Mouse (Mus musculus) embryonic facial prominence, embryonic 14.5 days (tissue): ENCODE data around the gene Adra1b. TPM values are rescaled to one million over a fixed set of nuclear protein-coding genes. Genes with fewer than 3 reads are reported as not detected.

ENCODE experiments used
- ATAC-seq: fragments of 200-750 bp; cut with Nextera tagmentation; 2 replicates; pipeline ENCODE4 v1.8.0; 2017; ENCODE audit warnings: low read depth, moderate number of reproducible peaks, moderate TSS enrichment
- DNase-seq: peaks from one replicate; pipeline ENCODE4 v3.0.0-alpha.2; 2015; ENCODE audit warnings: low spot score
- H3K27ac ChIP-seq: fragments of 300-500 bp; sonication (generic); replicated peaks from 2 replicates; pipeline ENCODE4 v1.5.1; 2014; ENCODE audit warnings: low read depth, mild to moderate bottlenecking, low read length, moderate library complexity
- H3K27me3 ChIP-seq: fragments of 300-500 bp; sonication (generic); replicated peaks from 2 replicates; pipeline ENCODE4 v1.6.1; 2014; ENCODE audit warnings: low read length; ENCODE audit not compliant: control insufficient read depth, insufficient read depth
- H3K36me3 ChIP-seq: fragments of 300-500 bp; sonication (generic); 2 replicates; pipeline ENCODE4 v1.6.1; 2014; ENCODE audit warnings: low read length, mixed read lengths; ENCODE audit not compliant: control insufficient read depth, insufficient read depth
- H3K4me1 ChIP-seq: fragments of 300-500 bp; sonication (generic); 2 replicates; pipeline ENCODE4 v1.6.1; 2014; ENCODE audit warnings: antibody characterized with exemption, low read length; ENCODE audit not compliant: control insufficient read depth, insufficient read depth
- H3K4me2 ChIP-seq: fragments of 300-500 bp; sonication (generic); 2 replicates; pipeline ENCODE4 v1.6.1; 2014; ENCODE audit warnings: low read depth, mild to moderate bottlenecking, low read length, moderate library complexity, mixed read lengths
- H3K4me3 ChIP-seq: fragments of 300-500 bp; sonication (generic); 2 replicates; pipeline ENCODE4 v1.5.1; 2014; ENCODE audit warnings: low read depth, mild to moderate bottlenecking, low read length
- H3K9ac ChIP-seq: fragments of 300-500 bp; sonication (generic); 2 replicates; pipeline ENCODE4 v1.6.1; 2014; ENCODE audit warnings: low read depth, mild to moderate bottlenecking, low read length, moderate library complexity, mixed read lengths
- H3K9me3 ChIP-seq: fragments of 300-500 bp; sonication (generic); 2 replicates; pipeline ENCODE4 v1.6.1; 2016; ENCODE audit warnings: low read length; ENCODE audit not compliant: control insufficient read depth
- WGBS: fragments of 180-500 bp; shearing (Covaris S2); extraction: QIAGEN DNeasy Blood & Tissue Kit; methylation state at CpG from one replicate; pipeline ENCODE4 v1.1.7; 2014; 5-methylcytosine and 5-hydroxymethylcytosine counted together
- polyA plus RNA-seq: library from polyadenylated mRNA; unstranded; fragments of >200 nt; fragmentation: Nextera tagmentation; extraction: Ambion mirVana; gene quantifications from 2 replicates; pipeline ENCODE4 v1.2.1, GENCODE M21; 2014

Gene Adra1b
- polyA plus RNA-seq, 1 experiment from 2014 or later = 0.67 TPM

DNA sequence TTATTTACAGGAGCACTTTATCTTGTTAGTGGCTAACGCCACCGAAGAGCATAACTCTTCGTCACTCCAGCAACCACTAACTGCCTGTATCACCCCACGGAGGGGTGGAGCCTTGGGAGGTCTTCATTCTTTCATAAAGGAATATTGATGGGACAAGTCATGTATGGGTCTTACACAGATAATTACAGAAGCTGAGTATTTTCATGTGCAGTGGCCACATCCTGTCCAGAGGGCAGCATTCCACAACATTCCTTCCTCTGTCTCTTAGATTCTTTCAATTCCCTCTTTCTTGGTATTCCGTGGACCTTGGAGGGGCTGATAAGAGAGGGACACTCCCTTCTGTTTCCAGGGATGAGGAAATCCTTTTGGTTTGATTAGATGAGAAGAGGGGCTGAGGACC, 28.7 kb upstream of the Adra1b start:
- Histone ChIP-seq H3K4me2 (no peak overlapping the region), H3K27ac (no peak overlapping the region), H3K4me3 (no peak overlapping the region), H3K9ac (no peak overlapping the region), H3K9me3 (no peaks in the 10 kb centered on the region), H3K4me1 (no peaks in the 10 kb centered on the region), H3K36me3 (no peaks in the 10 kb centered on the region), H3K27me3 (no peaks in the 10 kb centered on the region)
- no peak for ATAC-seq
- 74% methylated on average over 5 of the region's 5 CpGs for WGBS
- no peak for DNase-seq

DNA sequence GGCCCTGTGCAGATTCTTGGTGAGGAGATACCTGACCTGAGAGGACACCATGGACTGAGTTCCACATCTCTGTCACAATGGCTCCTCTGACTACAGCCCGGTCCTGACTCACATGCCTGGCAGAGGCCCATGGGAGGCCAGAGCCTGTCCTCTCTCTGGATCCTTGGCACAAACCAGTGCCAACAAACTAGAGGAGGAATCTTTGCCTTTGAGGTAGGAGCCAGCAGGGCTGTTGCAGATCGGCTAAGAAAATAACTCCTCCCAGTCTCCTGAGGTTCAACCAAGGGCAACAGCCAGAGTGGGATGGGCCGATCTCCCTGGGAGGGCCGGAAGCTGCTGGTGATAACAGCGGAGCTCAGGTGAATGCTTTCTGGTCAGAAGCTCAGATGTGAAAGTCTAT, 28.2 kb upstream of the Adra1b start:
- Histone ChIP-seq H3K4me3 (no peak overlapping the region), H3K9ac (no peak overlapping the region), H3K4me1 (no peaks in the 10 kb centered on the region), H3K4me2 (no peak overlapping the region), H3K27ac (no peak overlapping the region), H3K9me3 (no peaks in the 10 kb centered on the region), H3K27me3 (no peaks in the 10 kb centered on the region), H3K36me3 (no peaks in the 10 kb centered on the region)
- no peak for DNase-seq
- no peak for ATAC-seq
- WGBS = 56% methylated on average over 5 of the region's 5 CpGs

DNA sequence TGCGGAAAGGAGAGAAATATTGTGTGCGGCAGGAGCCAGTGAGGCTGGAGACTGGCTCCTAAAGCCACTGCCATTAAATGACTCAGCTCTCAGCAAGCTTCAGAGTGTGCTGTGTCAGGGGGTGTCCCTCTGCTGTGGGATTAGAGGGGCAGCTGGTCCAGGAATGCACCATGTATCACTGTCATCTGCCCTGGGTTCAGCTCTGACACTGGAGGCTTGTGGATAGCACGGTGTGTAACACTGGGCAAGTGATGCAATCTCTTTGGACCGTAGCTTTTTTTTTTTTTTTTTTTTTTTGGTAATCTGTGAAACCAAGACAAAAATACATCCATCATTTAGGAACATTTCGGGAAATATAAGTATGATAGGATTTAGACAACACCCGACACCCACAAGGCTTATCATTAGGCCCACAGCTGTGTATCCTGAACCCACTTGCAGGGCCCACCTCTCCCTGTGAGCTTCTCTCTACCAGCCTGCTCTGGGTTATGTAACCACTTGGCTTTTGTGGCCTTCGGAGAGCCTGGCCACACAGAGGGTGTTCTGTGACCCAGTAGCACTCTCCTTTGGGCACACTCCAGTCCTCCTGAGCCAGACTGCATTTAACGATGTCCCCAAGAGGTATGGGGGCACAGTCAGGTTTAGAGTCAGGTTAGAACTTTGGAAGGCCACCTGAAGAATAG, 26.3 kb upstream of the Adra1b start:
- H3K9ac ChIP-seq = no peak overlapping the region
- no peak overlapping the region for H3K4me3 ChIP-seq
- H3K27ac ChIP-seq = no peak overlapping the region
- H3K27me3 ChIP-seq = no peaks in the 10 kb centered on the region
- H3K9me3 ChIP-seq = no peaks in the 10 kb centered on the region
- H3K4me1 ChIP-seq = no peaks in the 10 kb centered on the region
- peak; percentile 17 for DNase-seq
- H3K36me3 ChIP-seq = no peaks in the 10 kb centered on the region
- 80% methylated on average over 8 of the region's 8 CpGs for WGBS
- peak; percentile 70; the same call in 1 of the 2 replicates for ATAC-seq
- no peak overlapping the region for H3K4me2 ChIP-seq

DNA sequence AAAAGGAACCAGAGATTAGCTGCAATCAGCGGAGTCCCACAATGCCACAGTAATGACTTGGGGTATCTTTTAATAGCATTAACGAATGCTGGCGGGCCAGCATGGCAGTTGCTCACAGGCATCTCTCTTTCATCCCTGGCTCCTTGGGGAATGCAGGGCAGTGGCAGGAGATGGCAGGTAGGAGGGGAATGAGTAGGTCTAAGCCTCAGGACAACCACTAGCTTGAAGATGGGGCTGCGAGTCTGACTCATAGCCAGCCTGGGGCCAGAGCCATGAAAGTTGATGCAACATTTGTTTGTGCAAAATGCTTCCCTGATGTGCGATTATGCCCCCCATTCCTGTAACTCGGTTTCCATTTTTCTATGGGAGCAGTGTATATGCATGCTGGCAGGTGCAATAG, 25.2 kb upstream of the Adra1b start:
- ATAC-seq = no peak

DNA sequence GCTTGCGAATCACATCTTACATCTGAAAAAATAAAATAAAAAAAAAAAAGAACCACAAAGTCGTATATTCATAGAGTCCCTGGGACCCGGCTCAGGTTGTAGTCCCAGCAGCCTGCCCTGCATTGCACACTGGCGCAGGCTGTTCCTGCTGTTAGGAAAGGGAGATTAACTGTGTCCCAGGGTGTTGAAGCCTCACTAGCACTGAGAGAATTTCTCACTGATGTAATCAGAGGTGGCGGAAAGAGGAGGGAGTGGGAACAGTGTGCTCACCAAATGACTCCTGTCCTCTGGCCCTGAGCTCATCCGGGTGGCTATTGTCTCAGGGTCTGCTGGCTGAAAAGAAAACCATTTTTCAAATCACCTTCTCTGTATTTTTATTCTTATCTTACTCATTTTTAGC, 24.6 kb upstream of the Adra1b start:
- no peaks in the 10 kb centered on the region for H3K4me1 ChIP-seq
- 44% methylated on average over 6 of the region's 6 CpGs for WGBS
- no peak overlapping the region for H3K9ac ChIP-seq
- no peaks in the 10 kb centered on the region for H3K27me3 ChIP-seq
- no peak overlapping the region for H3K4me3 ChIP-seq
- no peak for DNase-seq
- H3K36me3 ChIP-seq = no peaks in the 10 kb centered on the region
- no peak overlapping the region for H3K27ac ChIP-seq
- ATAC-seq = no peak
- no peaks in the 10 kb centered on the region for H3K9me3 ChIP-seq
- H3K4me2 ChIP-seq = no peak overlapping the region

More for the DNA sequence above, 25.2 kb upstream of the Adra1b start:
- no peak overlapping the region for H3K27ac ChIP-seq
- no peak overlapping the region for H3K4me3 ChIP-seq
- H3K4me2 ChIP-seq = no peak overlapping the region
- H3K9ac ChIP-seq = no peak overlapping the region
- no peaks in the 10 kb centered on the region for H3K27me3 ChIP-seq
- DNase-seq = no peak
- WGBS = 61% methylated on average over 6 of the region's 6 CpGs
- H3K36me3 ChIP-seq = no peaks in the 10 kb centered on the region
- H3K4me1 ChIP-seq = no peaks in the 10 kb centered on the region
- no peaks in the 10 kb centered on the region for H3K9me3 ChIP-seq

DNA sequence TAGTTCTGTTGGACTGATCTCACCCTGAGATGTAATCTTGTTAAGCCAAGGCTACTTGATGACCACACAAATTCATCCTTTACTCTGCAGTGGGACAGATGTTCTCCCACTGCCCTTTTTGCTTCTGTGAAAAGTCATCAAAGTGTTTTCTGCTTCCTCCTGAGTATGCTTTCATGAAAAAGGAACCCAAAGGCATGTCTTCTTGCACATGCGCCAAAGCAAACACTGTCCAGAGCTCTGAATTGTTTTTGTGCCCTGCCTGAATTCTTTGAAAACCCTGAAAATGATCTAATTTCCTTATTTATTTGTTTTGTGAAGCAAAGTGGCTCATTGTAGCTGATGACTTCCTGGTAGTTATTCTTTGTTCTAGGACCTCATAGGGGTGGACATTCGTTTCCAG, 20.7 kb upstream of the Adra1b start:
- Histone ChIP-seq H3K27ac (no peak overlapping the region), H3K9me3 (no peaks in the 10 kb centered on the region), H3K9ac (no peak overlapping the region), H3K4me2 (no peak overlapping the region), H3K4me3 (no peak overlapping the region), H3K4me1 (no peaks in the 10 kb centered on the region), H3K36me3 (no peaks in the 10 kb centered on the region), H3K27me3 (no peaks in the 10 kb centered on the region)
- ATAC-seq (no peak), DNase-seq (peak; percentile 16)
- WGBS = 62% methylated on average over 2 of the region's 2 CpGs

DNA sequence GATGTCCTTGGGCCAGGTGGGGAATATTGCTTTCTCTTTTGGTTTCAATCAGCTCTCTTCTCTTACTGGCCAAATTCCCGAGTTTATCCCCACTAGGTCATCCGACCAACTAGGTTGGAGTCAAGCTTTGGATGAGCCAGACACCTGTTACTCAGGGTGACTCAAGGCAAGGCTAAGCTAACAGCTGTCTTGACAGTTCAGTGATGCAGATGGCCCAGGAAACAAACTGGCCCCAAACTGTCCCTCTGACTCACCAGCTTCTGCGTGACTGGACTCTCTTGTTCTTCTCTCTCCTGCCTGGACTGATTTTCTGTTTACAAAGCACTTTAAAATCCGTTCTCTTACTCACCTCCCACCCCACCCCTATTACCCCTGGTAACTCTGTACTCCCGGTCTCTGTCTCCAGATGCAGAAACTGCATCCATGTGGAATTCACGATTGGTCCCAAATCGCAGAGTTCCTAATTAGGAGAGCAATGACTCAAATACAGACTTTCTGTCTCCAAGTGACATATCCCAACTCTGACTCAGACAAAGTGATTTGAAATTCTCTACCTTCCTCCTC, 18.6 kb upstream of the Adra1b start:
- Histone ChIP-seq H3K27me3 (no peaks in the 10 kb centered on the region), H3K9ac (no peak overlapping the region), H3K4me2 (no peak overlapping the region), H3K27ac (no peak overlapping the region), H3K4me1 (no peaks in the 10 kb centered on the region), H3K9me3 (no peaks in the 10 kb centered on the region), H3K4me3 (no peak overlapping the region), H3K36me3 (no peaks in the 10 kb centered on the region)
- no peak for ATAC-seq
- DNase-seq = no peak
- 65% methylated on average over 7 of the region's 7 CpGs for WGBS

DNA sequence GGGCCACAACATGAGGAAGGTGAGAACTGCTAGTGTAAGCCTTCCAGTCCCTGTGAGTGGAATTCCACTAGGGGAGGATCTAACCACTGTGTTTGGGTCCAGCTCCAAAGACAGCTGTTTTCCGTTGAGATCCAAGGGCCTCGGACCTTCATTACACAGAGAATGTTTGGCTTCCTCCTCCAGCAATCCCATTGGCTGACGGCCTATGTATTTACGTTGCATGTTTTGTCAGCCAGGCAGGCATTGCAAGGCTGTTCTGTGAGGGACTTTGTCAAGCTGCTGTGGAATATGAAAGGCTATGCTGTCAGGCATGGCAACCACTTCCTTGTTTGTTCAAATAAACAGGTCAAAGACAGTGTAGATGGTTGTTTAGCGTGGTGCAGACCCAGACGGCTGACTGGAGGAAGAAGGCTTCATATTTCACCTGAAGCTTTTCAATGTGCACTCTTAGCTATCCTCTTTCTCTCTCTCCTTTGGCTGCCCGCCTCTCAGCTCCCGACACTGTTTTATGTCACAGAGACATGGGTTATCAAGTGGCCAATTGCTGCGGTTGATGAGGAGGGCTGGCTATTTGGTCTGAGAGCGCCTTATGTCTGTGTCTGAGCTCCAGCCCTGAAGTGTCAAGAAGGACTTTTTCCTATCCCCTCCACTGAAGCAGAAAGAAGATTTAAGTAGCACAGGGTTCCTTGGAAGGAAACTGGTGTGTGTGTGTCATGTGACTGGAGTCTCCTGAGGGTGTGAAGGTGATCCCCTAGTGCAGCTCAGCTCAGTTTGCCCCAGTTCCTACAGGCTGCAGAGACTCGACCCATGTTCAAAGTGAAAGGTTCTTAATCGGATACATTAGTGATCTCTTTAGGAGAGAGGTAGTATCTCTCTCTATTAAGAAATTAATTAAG, 13.8 kb upstream of the Adra1b start:
- 0 out of 2 replicates have a peak overlapping the region, but pooled peaks have one; percentile 39 for H3K27ac ChIP-seq
- 0 out of 2 replicates have a peak overlapping the region, but pooled peaks have one; percentile 23 for H3K4me2 ChIP-seq
- DNase-seq (peak; percentile 82), ATAC-seq (peak; percentile 86)
- no peaks in the 10 kb centered on the region for H3K4me1 ChIP-seq
- no peaks in the 10 kb centered on the region for H3K9me3 ChIP-seq
- no peak overlapping the region for H3K9ac ChIP-seq
- H3K4me3 ChIP-seq = no peak overlapping the region
- WGBS = 41% methylated on average over 12 of the region's 12 CpGs
- no peaks in the 10 kb centered on the region for H3K27me3 ChIP-seq
- no peaks in the 10 kb centered on the region for H3K36me3 ChIP-seq
